Mouse (Mus musculus) heart, adult 2 months (tissue): ENCODE data around the gene Eva1a. TPM values are rescaled to one million over a fixed set of nuclear protein-coding genes. Genes with fewer than 3 reads are reported as not detected.

ENCODE experiments used
- DNase-seq, 2 experiments: peaks; one replicate each; pipeline ENCODE4 v3.0.0; 2021
- H3K27ac ChIP-seq: fragments of 200-600 bp; 2 replicates; pipeline ENCODE4 v1.8.1; 2022
- H3K27me3 ChIP-seq: fragments of 200-500 bp; 2 replicates; pipeline ENCODE4 v1.6.1; 2012; ENCODE audit warnings: mild to moderate bottlenecking, low read length, inconsistent platforms, mixed read lengths; ENCODE audit not compliant: control insufficient read depth, insufficient read depth
- H3K36me3 ChIP-seq: fragments of 200-500 bp; 2 replicates; pipeline ENCODE4 v1.6.1; 2012; ENCODE audit warnings: low read length, inconsistent platforms; ENCODE audit not compliant: control insufficient read depth, insufficient read depth
- H3K4me1 ChIP-seq: fragments of 200-500 bp; 2 replicates; pipeline ENCODE4 v1.6.1; 2011; ENCODE audit warnings: low read length; ENCODE audit not compliant: control insufficient read depth, insufficient read depth
- H3K4me3 ChIP-seq: fragments of 200-600 bp; 2 replicates; pipeline ENCODE4 v1.8.1; 2022
- H3K79me2 ChIP-seq: fragments of 200-500 bp; replicated peaks from 2 replicates; pipeline ENCODE4 v1.6.1; 2012; ENCODE audit warnings: mild to moderate bottlenecking, inconsistent platforms, low read length, moderate library complexity, mixed read lengths; ENCODE audit not compliant: control insufficient read depth, insufficient read depth
- H3K9ac ChIP-seq: fragments of 200-500 bp; 2 replicates; pipeline ENCODE4 v1.6.1; 2012; ENCODE audit warnings: low read depth, mild to moderate bottlenecking, control low read depth, inconsistent platforms, low read length, mixed read lengths
- CTCF ChIP-seq: fragments of 200-600 bp; IDR thresholded peaks from 2 replicates; pipeline ENCODE4 v1.8.1; 2022; ENCODE audit warnings: antibody characterized with exemption, mild to moderate bottlenecking, moderate library complexity
- EP300 ChIP-seq: fragments of 200-500 bp; IDR thresholded peaks from 2 replicates; pipeline ENCODE4 v1.6.1; 2011; ENCODE audit warnings: low read depth, low read length, control low read depth; ENCODE audit not compliant: insufficient read depth
- POLR2A ChIP-seq: fragments of 200-500 bp; IDR thresholded peaks from 2 replicates; pipeline ENCODE4 v1.6.1; 2011; ENCODE audit warnings: mild to moderate bottlenecking, low read depth, low read length, control low read depth; ENCODE audit not compliant: insufficient read depth
- WGBS: fragments of 180-500 bp; shearing (Covaris S2); methylation state at CpG from one replicate; pipeline ENCODE4 v1.1.7; 2018; 5-methylcytosine and 5-hydroxymethylcytosine counted together
- intact Hi-C: fragments of 180-260 bp; cut with DNase I; formaldehyde crosslinking; loops from one replicate; pipeline ENCODE4 v1.15.1; 2025
- polyA plus RNA-seq: library from polyadenylated mRNA; depleted of rRNA; stranded (reverse); fragments of >200 nt; gene quantifications from 2 replicates; pipeline ENCODE4 v1.2.3, GENCODE M21; 2012
- total RNA-seq, 2 experiments: library from RNA; stranded (reverse); gene quantifications; 2 replicates each; pipeline ENCODE4 v1.2.3; 2021

The Eva1a gene
- total and polyA plus RNA-seq, 3 experiments: 1.8 to 2.4 (median 2.0) TPM

- 74% methylated on average over 7 of the region's 7 CpGs for WGBS
- Histone ChIP-seq H3K79me2 (no peaks in the 10 kb centered on the region), H3K27ac (no peak overlapping the region), H3K27me3 (no peaks in the 10 kb centered on the region; the same call in 1 of the 2 replicates), H3K4me3 (no peak overlapping the region), H3K9ac (no peak overlapping the region), H3K36me3 (no peaks in the 10 kb centered on the region), H3K4me1 (peaks cover 2% of the 10 kb centered on the region; the same call in 1 of the 2 replicates)
- DNase-seq: no peak
- intact Hi-C loops: no loop called here
- TF ChIP-seq POLR2A (no peak), CTCF (no peak), EP300 (no peak)
These were observed 3.6 kb upstream of the Eva1a start for GRCm38 (mm10) chr6:82037211-82037610.

GRCm38 (mm10) chr6:82039193-82039592 lies 1.6 kb upstream of the Eva1a start:
- no peaks in the 10 kb centered on the region for H3K36me3 ChIP-seq
- no peaks in the 10 kb centered on the region; the same call in 1 of the 2 replicates for H3K27me3 ChIP-seq
- DNase-seq: no peak
- H3K9ac ChIP-seq: no peak overlapping the region
- TF ChIP-seq EP300 (no peak), CTCF (no peak), POLR2A (no peak)
- WGBS: 70% methylated on average over 6 of the region's 6 CpGs
- intact Hi-C loops: no loop called here
- no peaks in the 10 kb centered on the region for H3K79me2 ChIP-seq
- H3K4me3 ChIP-seq: no peak overlapping the region
- H3K4me1 ChIP-seq: peaks cover 2% of the 10 kb centered on the region; the same call in 1 of the 2 replicates
- no peak overlapping the region for H3K27ac ChIP-seq

- 62% methylated on average over 7 of the region's 7 CpGs for WGBS
- no peaks in the 10 kb centered on the region for H3K79me2 ChIP-seq
- peaks cover 2% of the 10 kb centered on the region; the same call in 1 of the 2 replicates for H3K4me1 ChIP-seq
- no peak overlapping the region for H3K4me3 ChIP-seq
- TF ChIP-seq EP300 (no peak), CTCF (no peak), POLR2A (no peak)
- no peaks in the 10 kb centered on the region; the same call in 1 of the 2 replicates for H3K27me3 ChIP-seq
- intact Hi-C loops: loop anchor here (2.0 kb wide), 2 partner anchors 45 to 79 kb away; no protein-coding TSS in a partner anchor
- H3K36me3 ChIP-seq: no peaks in the 10 kb centered on the region
- DNase-seq: no peak
- H3K9ac ChIP-seq: no peak overlapping the region
- no peak overlapping the region for H3K27ac ChIP-seq
These were observed 875 bp upstream of the Eva1a start for GRCm38 (mm10) chr6:82039968-82040367.

GRCm38 (mm10) chr6:82041488-82042295 lies 849 bp downstream of the Eva1a start:
- Histone ChIP-seq H3K9ac (peak overlapping the region; percentile 79), H3K27me3 (no peaks in the 10 kb centered on the region; the same call in 1 of the 2 replicates), H3K79me2 (no peaks in the 10 kb centered on the region), H3K4me3 (peak overlapping the region; percentile 72), H3K36me3 (no peaks in the 10 kb centered on the region), H3K27ac (peak overlapping the region; percentile 79), H3K4me1 (peaks cover 7% of the 10 kb centered on the region; the same call in 1 of the 2 replicates)
- intact Hi-C loops: loop anchor here (1.0 to 2.0 kb wide), 3 partner anchors 43 to 77 kb away; no protein-coding TSS in a partner anchor
- peak; percentile 41 to 53 for DNase-seq
- TF ChIP-seq POLR2A: peak; percentile 51; the same call in 1 of the 2 replicates
- no peak for TF ChIP-seq EP300
- WGBS: under 1% methylated on average over 50 of the region's 50 CpGs

GRCm38 (mm10) chr6:82042296-82043125 lies 1.7 kb downstream of the Eva1a start:
- no peaks in the 10 kb centered on the region; the same call in 1 of the 2 replicates for H3K27me3 ChIP-seq
- H3K9ac ChIP-seq: peak overlapping the region; percentile 79
- no peaks in the 10 kb centered on the region for H3K79me2 ChIP-seq
- intact Hi-C loops: loop anchor here (1.0 kb wide), 1 partner anchor 55 kb away; no protein-coding TSS in a partner anchor
- H3K27ac ChIP-seq: peak overlapping the region; percentile 79
- no peaks in the 10 kb centered on the region for H3K36me3 ChIP-seq
- WGBS: under 1% methylated on average over 35 of the region's 35 CpGs
- DNase-seq: peak; percentile 25 to 40
- H3K4me1 ChIP-seq: peaks cover 7% of the 10 kb centered on the region; the same call in 1 of the 2 replicates
- peak; percentile 49 for TF ChIP-seq CTCF
- TF ChIP-seq POLR2A: no peak
- peak overlapping the region; percentile 72 for H3K4me3 ChIP-seq
